Mouse (Mus musculus) neural tube, embryonic 11.5 days (tissue): ENCODE measurements around the gene Olfr804. TPM values are rescaled to one million over a fixed set of nuclear protein-coding genes. Genes with fewer than 3 reads are reported as not detected.

Experiments used
- microRNA-seq: library from miRNA; unstranded; fragments of <30 nt; microRNA quantifications from one replicate; pipeline ENCODE4, GENCODE M21; 2016
- polyA plus RNA-seq: library from polyadenylated mRNA; unstranded; fragments of >200 nt; fragmentation: Nextera tagmentation; extraction: Ambion mirVana; gene quantifications from 2 replicates; pipeline ENCODE4 v1.2.1, GENCODE M21; 2014

The Olfr804 gene
- polyA plus RNA-seq, 1 experiment from 2014 or later: not detected

Small RNA genes lying within 50 kb of the gene (microRNA-seq; reads per million reads assigned to microRNA genes)
- gene Gm24485: not detected

Other genes with a start within 250 kb of the Olfr804 start
- gene Olfr787, start 241.3 kb upstream of the Olfr804 start, polyA plus RNA-seq: not detected in 2 replicates
- not detected in 2 replicates for gene Olfr788, start 232.2 kb upstream of the Olfr804 start, polyA plus RNA-seq
- gene Olfr789, start 218.5 kb upstream of the Olfr804 start, polyA plus RNA-seq: not detected in 2 replicates
- gene Olfr790, start 204.7 kb upstream of the Olfr804 start, polyA plus RNA-seq: not detected in 2 replicates
- not detected in 2 replicates for gene Olfr791, start 181.4 kb upstream of the Olfr804 start, polyA plus RNA-seq
- not detected in 2 replicates for gene Olfr792, start 164.0 kb upstream of the Olfr804 start, polyA plus RNA-seq
- not detected in 2 replicates for gene Olfr794, start 135.6 kb upstream of the Olfr804 start, polyA plus RNA-seq
- 0.07 TPM in 1 of 2 replicates, not detected in the other for gene Olfr796, start 90.6 kb upstream of the Olfr804 start, polyA plus RNA-seq
- gene Olfr798, start 75.3 kb upstream of the Olfr804 start, polyA plus RNA-seq: not detected in 2 replicates
- gene Olfr799, start 65.7 kb upstream of the Olfr804 start, polyA plus RNA-seq: not detected in 2 replicates
- gene Olfr800, start 45.5 kb upstream of the Olfr804 start, polyA plus RNA-seq: not detected in 2 replicates
- gene Olfr801, start 29.3 kb upstream of the Olfr804 start, polyA plus RNA-seq: not detected in 2 replicates
- not detected in 2 replicates for gene Olfr802, start 15.0 kb upstream of the Olfr804 start, polyA plus RNA-seq
- not detected in 2 replicates for gene Olfr803, start 8.9 kb upstream of the Olfr804 start, polyA plus RNA-seq
- gene Olfr805, start 26.2 kb downstream of the Olfr804 start, polyA plus RNA-seq: not detected in 2 replicates
- gene Olfr806, start 38.7 kb downstream of the Olfr804 start, polyA plus RNA-seq: not detected in 2 replicates
- not detected in 2 replicates for gene Olfr807, start 54.6 kb downstream of the Olfr804 start, polyA plus RNA-seq
- gene Olfr808, start 62.3 kb downstream of the Olfr804 start, polyA plus RNA-seq: not detected in 2 replicates
- not detected in 2 replicates for gene Olfr809, start 71.4 kb downstream of the Olfr804 start, polyA plus RNA-seq
- not detected in 2 replicates for gene Olfr810, start 91.7 kb downstream of the Olfr804 start, polyA plus RNA-seq
- not detected in 2 replicates for gene Olfr811, start 101.2 kb downstream of the Olfr804 start, polyA plus RNA-seq
- not detected in 2 replicates for gene Olfr812, start 142.9 kb downstream of the Olfr804 start, polyA plus RNA-seq
- not detected in 2 replicates for gene Olfr813, start 152.2 kb downstream of the Olfr804 start, polyA plus RNA-seq
- gene Olfr814, start 176.6 kb downstream of the Olfr804 start, polyA plus RNA-seq: not detected in 2 replicates
- gene Olfr815, start 202.7 kb downstream of the Olfr804 start, polyA plus RNA-seq: not detected in 2 replicates
- gene Olfr816, start 212.4 kb downstream of the Olfr804 start, polyA plus RNA-seq: not detected in 2 replicates
- not detected in 2 replicates for gene Olfr818, start 245.9 kb downstream of the Olfr804 start, polyA plus RNA-seq